Mouse (Mus musculus): Measurements from ENCODE around the gene Veph1.

DNA sequence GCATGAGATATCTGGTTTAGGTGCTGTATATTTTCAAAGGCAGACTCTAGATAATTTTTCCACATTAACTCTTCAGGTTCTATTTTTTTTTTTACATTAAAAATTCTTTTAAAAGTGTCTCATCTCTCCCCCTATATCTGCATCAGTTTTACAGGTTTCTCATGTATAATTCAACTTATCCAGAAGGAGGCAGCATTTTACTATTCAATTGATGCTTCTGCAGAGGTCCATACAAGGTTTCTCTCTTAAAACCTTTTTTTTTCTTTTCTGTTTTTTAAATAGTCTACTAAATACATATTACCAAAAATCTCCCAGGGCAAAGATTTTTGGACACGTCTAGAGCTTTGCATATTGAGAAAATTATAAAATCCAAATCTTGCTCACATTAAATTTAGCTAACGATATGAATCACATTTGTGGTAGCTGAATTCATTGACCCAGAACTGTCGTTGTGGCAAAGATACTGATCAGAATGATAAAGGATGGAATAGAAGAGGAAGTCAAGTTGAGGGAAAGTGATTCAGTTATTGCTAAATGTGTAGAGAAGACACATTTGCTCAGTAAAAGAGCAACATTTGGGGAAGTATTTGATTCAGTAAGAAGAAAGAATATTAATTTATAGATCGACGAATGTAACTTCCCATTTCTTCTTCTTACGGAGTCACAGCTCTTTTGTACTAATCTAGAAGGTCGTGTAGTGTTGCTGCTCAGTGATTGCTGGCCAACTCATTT is 292.3 kb downstream of the Veph1 start:
- TF ChIP-seq CTCF (IDR thresholded peaks at IDR 0.05; ENCODE audit: insufficient read depth, low read depth, low read length) = no peak
- TF ChIP-seq POLR2A (IDR thresholded peaks at IDR 0.05; ENCODE audit: insufficient read depth, low read depth, low read length) = no peak

Measured in olfactory bulb, adult 2 months (tissue).